Mouse (Mus musculus) left cerebral cortex, adult 6 months (tissue): Measurements from ENCODE around the gene Tm4sf4. TPM values are rescaled to one million over a fixed set of nuclear protein-coding genes. Genes with fewer than 3 reads are reported as not detected.

Source experiments
- long read RNA-seq, 2 experiments: library from polyadenylated mRNA; unstranded; transcript quantifications; one replicate each; pipeline ENCODE4 v2.0.0; 2019 to 2020
- polyA plus RNA-seq: library from polyadenylated mRNA; unstranded; fragments of <200 nt; fragmentation: Nextera tagmentation; gene quantifications from 2 replicates; pipeline ENCODE4 v1.2.3, GENCODE M21; 2021

Gene Tm4sf4
- polyA plus RNA-seq, result not detected in 2 replicates
- long read RNA-seq, experiment 1, result 0 reads
- long read RNA-seq, experiment 2, result 0 reads

GRCm38 (mm10) chr3:57425089-57425730 lies at the start of gene Tm4sf4:
Gene Tm4sf4 (plus strand): TSS chr3:57425314.

Other genes starting within 250 kb of the Tm4sf4 start
- gene Tm4sf1, start 123.3 kb upstream of the Tm4sf4 start, polyA plus RNA-seq, result 30.7 and 38.8 TPM in 2 replicates
- gene Wwtr1, start 150.6 kb downstream of the Tm4sf4 start, polyA plus RNA-seq, result 2.3 and 2.6 TPM in 2 replicates
- 33.5 and 42.9 TPM in 2 replicates for gene Commd2, start 226.4 kb downstream of the Tm4sf4 start, polyA plus RNA-seq